Mouse (Mus musculus) cerebellum, adult 2 months (tissue): ENCODE measurements around the gene Itga1.

Source experiments
- CTCF ChIP-seq: fragments of 200-500 bp; IDR thresholded peaks from 2 replicates; pipeline ENCODE4 v1.5.1; 2011; ENCODE audit warnings: low read depth, mild to moderate bottlenecking, control low read depth, low read length, moderate library complexity, borderline replicate concordance; ENCODE audit not compliant: insufficient read depth
- POLR2A ChIP-seq: fragments of 200-500 bp; IDR thresholded peaks from 2 replicates; pipeline ENCODE4 v1.6.1; 2011; ENCODE audit warnings: low read length, control low read depth, borderline replicate concordance; ENCODE audit not compliant: insufficient read depth

DNA sequence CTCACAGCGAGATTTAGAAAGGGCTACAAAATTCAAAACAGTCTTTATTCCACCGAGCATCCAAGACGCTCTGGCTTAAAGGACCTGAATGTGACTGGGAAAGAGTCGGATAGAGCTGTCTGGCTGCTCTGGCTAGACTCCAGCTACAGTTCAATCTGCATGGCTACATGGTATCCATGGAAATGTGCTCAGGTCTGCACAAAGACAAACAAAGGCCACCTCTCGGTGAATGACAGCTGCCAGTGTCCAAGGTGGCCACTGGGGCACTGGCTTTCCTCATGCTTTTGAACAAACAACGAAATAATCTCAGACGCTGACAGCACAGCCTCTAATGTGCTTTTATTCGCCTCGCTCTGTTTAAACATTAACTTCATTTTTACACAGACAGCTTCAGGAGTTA is 178.4 kb downstream of the Itga1 start:
- TF ChIP-seq CTCF: no peak
- TF ChIP-seq POLR2A: no peak
